Comparison of ENCODE assay signal across 16 mouse cellular contexts in genomic region chr10:22917797-22918196, GRCm38 (mm10).
DNase-seq lines count a peak whose midpoint lies in the region; ATAC-seq and TF ChIP-seq lines count a peak whose summit lies in the region.
"Had no signal": no experiment of that assay in that cellular context is flagged by ENCODE, and none has a peak within 500 bp of the region (broad histone marks: within the 10 kb centered on the region; RNA-seq: fewer than 3 reads in every experiment).

No protein-coding gene starts in this region.

- DNase-seq in intestine, embryonic 14.5 days (ENCODE audit: low spot score): no peak
- no peak for DNase-seq in stomach, postnatal 0 days (ENCODE audit: low spot score)
- no peak for DNase-seq in T-cell, adult 2 months (ENCODE audit: low spot score)
- DNase-seq: adrenal gland, adult 8-10 months; cerebellum, adult 18-20 months; cerebellum, postnatal 14 days; gastrocnemius, adult 2 months; gastrocnemius, postnatal 25 days had no signal

- no peak overlapping the region for H3K4me2 ChIP-seq in intestine, embryonic 14.5 days (ENCODE audit: low read length)
- H3K4me2 ChIP-seq in intestine, postnatal 0 days (replicated peaks; ENCODE audit: low read depth): no peak overlapping the region
- H3K4me2 ChIP-seq in stomach, embryonic 14.5 days (replicated peaks; ENCODE audit: low read depth, low read length): no peak overlapping the region
- no peak overlapping the region for H3K4me2 ChIP-seq in stomach, postnatal 0 days (replicated peaks; ENCODE audit: low read depth)
- H3K4me2 ChIP-seq in stomach, embryonic 15.5 days: no peak overlapping the region
- H3K4me2 ChIP-seq: embryonic facial prominence, embryonic 13.5 days; forebrain, embryonic 12.5 days; heart, embryonic 12.5 days; hindbrain, embryonic 14.5 days had no signal

- ATAC-seq in intestine, embryonic 14.5 days (replicated peaks; ENCODE audit: low FRiP score, low TSS enrichment, low read depth): 0 out of 2 replicates have a peak, but pooled peaks have one; percentile 50
- ATAC-seq in intestine, postnatal 0 days: no peak
- ATAC-seq in stomach, embryonic 14.5 days (ENCODE audit: insufficient number of reproducible peaks, insufficient read depth, low FRiP score, low read depth): peak; percentile 49; the same call in 1 of the 2 replicates
- ATAC-seq in stomach, postnatal 0 days (ENCODE audit: low FRiP score, low TSS enrichment): no peak
- ATAC-seq in stomach, embryonic 15.5 days (ENCODE audit: insufficient read depth, low FRiP score, low read depth): no peak

- no peak overlapping the region for H3K4me3 ChIP-seq in intestine, embryonic 14.5 days (ENCODE audit: low read depth, low read length)
- no peak overlapping the region for H3K4me3 ChIP-seq in intestine, postnatal 0 days (ENCODE audit: low read depth, low read length)
- H3K4me3 ChIP-seq in stomach, embryonic 14.5 days (ENCODE audit: low read depth, low read length): no peak overlapping the region
- H3K4me3 ChIP-seq in stomach, postnatal 0 days (ENCODE audit: low read depth, low read length): no peak overlapping the region
- no peak overlapping the region for H3K4me3 ChIP-seq in stomach, embryonic 15.5 days (replicated peaks)
- H3K4me3 ChIP-seq: embryonic facial prominence, embryonic 13.5 days; forebrain, embryonic 12.5 days; gastrocnemius, adult 2 months; heart, embryonic 12.5 days; hindbrain, embryonic 10.5 days had no signal

- no peaks in the 10 kb centered on the region for H3K9me3 ChIP-seq in intestine, embryonic 14.5 days (ENCODE audit: control insufficient read depth, low read length)
- H3K9me3 ChIP-seq in intestine, postnatal 0 days (ENCODE audit: control insufficient read depth): no peaks in the 10 kb centered on the region
- no peaks in the 10 kb centered on the region for H3K9me3 ChIP-seq in stomach, embryonic 14.5 days (ENCODE audit: control insufficient read depth, low read depth, low read length)
- H3K9me3 ChIP-seq in stomach, postnatal 0 days (ENCODE audit: control insufficient read depth, low read length): no peaks in the 10 kb centered on the region
- no peaks in the 10 kb centered on the region for H3K9me3 ChIP-seq in stomach, embryonic 15.5 days
- H3K9me3 ChIP-seq: embryonic facial prominence, embryonic 13.5 days; forebrain, embryonic 12.5 days; heart, embryonic 12.5 days; hindbrain, embryonic 10.5 days had no signal

- no peak overlapping the region for H3K9ac ChIP-seq in intestine, embryonic 14.5 days (ENCODE audit: low read length)
- no peak overlapping the region for H3K9ac ChIP-seq in intestine, postnatal 0 days (ENCODE audit: low read depth, low read length)
- no peak overlapping the region for H3K9ac ChIP-seq in stomach, embryonic 14.5 days (replicated peaks; ENCODE audit: low read depth, low read length)
- no peak overlapping the region for H3K9ac ChIP-seq in stomach, postnatal 0 days (ENCODE audit: low read length)
- H3K9ac ChIP-seq in stomach, embryonic 15.5 days: no peak overlapping the region
- H3K9ac ChIP-seq: embryonic facial prominence, embryonic 13.5 days; forebrain, embryonic 12.5 days; heart, embryonic 12.5 days; hindbrain, embryonic 14.5 days had no signal

- H3K4me1 ChIP-seq in intestine, embryonic 14.5 days (replicated peaks; ENCODE audit: control insufficient read depth, insufficient read depth, low read length): peaks cover 26% of the 10 kb centered on the region
- H3K4me1 ChIP-seq in intestine, postnatal 0 days (replicated peaks; ENCODE audit: control insufficient read depth, insufficient read depth, low read length): no peaks in the 10 kb centered on the region
- peaks cover 35% of the 10 kb centered on the region for H3K4me1 ChIP-seq in stomach, embryonic 14.5 days (ENCODE audit: control insufficient read depth, insufficient read depth, low read length)
- no peaks in the 10 kb centered on the region for H3K4me1 ChIP-seq in stomach, postnatal 0 days (replicated peaks; ENCODE audit: control insufficient read depth, insufficient read depth)
- H3K4me1 ChIP-seq in stomach, embryonic 15.5 days: peaks cover 11% of the 10 kb centered on the region
- H3K4me1 ChIP-seq: embryonic facial prominence, embryonic 13.5 days; forebrain, embryonic 12.5 days; hindbrain, embryonic 10.5 days had no signal

- no peaks in the 10 kb centered on the region for H3K27me3 ChIP-seq in intestine, embryonic 14.5 days (replicated peaks; ENCODE audit: control insufficient read depth, insufficient read depth, low read length)
- no peaks in the 10 kb centered on the region for H3K27me3 ChIP-seq in intestine, postnatal 0 days (replicated peaks; ENCODE audit: control insufficient read depth, insufficient read depth, low read length)
- no peaks in the 10 kb centered on the region for H3K27me3 ChIP-seq in stomach, embryonic 14.5 days (ENCODE audit: control insufficient read depth, insufficient read depth, low read length)
- H3K27me3 ChIP-seq in stomach, postnatal 0 days (ENCODE audit: control insufficient read depth, insufficient read depth, low read length): no peaks in the 10 kb centered on the region
- H3K27me3 ChIP-seq in stomach, embryonic 15.5 days (replicated peaks): no peaks in the 10 kb centered on the region
- H3K27me3 ChIP-seq: embryonic facial prominence, embryonic 13.5 days; forebrain, embryonic 12.5 days; heart, embryonic 12.5 days had no signal

- no peak for TF ChIP-seq CTCF in intestine, postnatal 0 days (IDR thresholded peaks at IDR 0.05; ENCODE audit: low read depth)
- no peak for TF ChIP-seq CTCF in stomach, postnatal 0 days (IDR thresholded peaks at IDR 0.05; ENCODE audit: low read depth)

- 59% methylated on average over 1 of the region's 1 CpGs for WGBS in intestine, embryonic 14.5 days
- WGBS in intestine, postnatal 0 days: 86% methylated on average over 1 of the region's 1 CpGs
- 77% methylated on average over 1 of the region's 1 CpGs for WGBS in stomach, embryonic 14.5 days
- 87% methylated on average over 1 of the region's 1 CpGs for WGBS in stomach, postnatal 0 days
- 84% methylated on average over 1 of the region's 1 CpGs for WGBS in stomach, embryonic 15.5 days

- no peaks in the 10 kb centered on the region for H3K36me3 ChIP-seq in intestine, embryonic 14.5 days (ENCODE audit: control insufficient read depth, insufficient read depth, low read length)
- H3K36me3 ChIP-seq in intestine, postnatal 0 days (ENCODE audit: control insufficient read depth, insufficient read depth): no peaks in the 10 kb centered on the region
- no peaks in the 10 kb centered on the region for H3K36me3 ChIP-seq in stomach, embryonic 14.5 days (ENCODE audit: control insufficient read depth, insufficient read depth, low read length)
- H3K36me3 ChIP-seq in stomach, postnatal 0 days (ENCODE audit: control insufficient read depth, insufficient read depth, low read length): no peaks in the 10 kb centered on the region
- H3K36me3 ChIP-seq in stomach, embryonic 15.5 days: no peaks in the 10 kb centered on the region
- H3K36me3 ChIP-seq: embryonic facial prominence, embryonic 13.5 days; forebrain, embryonic 12.5 days; heart, embryonic 12.5 days; hindbrain, embryonic 10.5 days had no signal

- H3K27ac ChIP-seq in intestine, embryonic 14.5 days (ENCODE audit: low read depth): peak overlapping the region; percentile 76
- H3K27ac ChIP-seq in intestine, postnatal 0 days (ENCODE audit: low read depth, low read length): no peak overlapping the region
- peak overlapping the region; percentile 77; the same call in 1 of the 2 replicates for H3K27ac ChIP-seq in stomach, embryonic 14.5 days (ENCODE audit: low read length)
- no peak overlapping the region for H3K27ac ChIP-seq in stomach, postnatal 0 days (replicated peaks)
- peak overlapping the region; percentile 55; the same call in 1 of the 2 replicates for H3K27ac ChIP-seq in stomach, embryonic 15.5 days
- H3K27ac ChIP-seq: embryonic facial prominence, embryonic 13.5 days; forebrain, embryonic 12.5 days; gastrocnemius, adult 2 months; hindbrain, embryonic 10.5 days; hindbrain, embryonic 14.5 days had no signal

- no peak for TF ChIP-seq EP300 in stomach, postnatal 0 days (optimal IDR thresholded peaks at IDR 0.05)

Comparison
In these comparisons a context has a peak if more than half of its experiments do, and no peak if none do; other contexts are left out.
1. ATAC-seq: peak in intestine, embryonic 14.5 days (single experiment) and stomach, embryonic 14.5 days (single experiment); none in intestine, postnatal 0 days (single experiment), stomach, postnatal 0 days (single experiment) and stomach, embryonic 15.5 days (single experiment).
2. H3K27ac ChIP-seq: peak in intestine, embryonic 14.5 days (single experiment), stomach, embryonic 14.5 days (single experiment) and stomach, embryonic 15.5 days (single experiment); none in intestine, postnatal 0 days (single experiment) and stomach, postnatal 0 days (single experiment).